Mouse (Mus musculus): Measurements from ENCODE around the gene Zfp119b.

Gene Zfp119b

DNA sequence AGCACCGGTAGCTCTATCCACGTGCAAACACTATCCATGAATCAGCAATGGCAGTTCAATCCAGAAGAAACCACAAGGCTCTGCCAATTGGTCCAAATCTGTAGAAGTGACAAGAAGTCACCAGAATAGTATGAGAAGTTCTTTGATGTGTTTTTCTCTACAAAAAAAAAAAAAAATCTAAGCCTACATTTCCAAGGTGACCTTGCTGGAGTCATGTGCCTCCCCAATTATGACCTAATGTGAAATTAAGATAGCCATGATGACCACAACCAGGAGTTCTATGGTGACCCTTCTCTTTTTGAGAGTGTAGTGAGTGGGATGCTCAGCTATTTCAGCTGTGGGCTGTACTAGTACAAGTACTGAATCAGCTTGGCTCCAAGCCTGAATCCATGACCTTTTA is at the start of gene Zfp119b:
Gene Zfp119b, minus strand, starts transcription at position 101 of the 400 bp plus-strand sequence.
- no peak for DNase-seq (ENCODE audit: low read depth, low spot score)

DNA sequence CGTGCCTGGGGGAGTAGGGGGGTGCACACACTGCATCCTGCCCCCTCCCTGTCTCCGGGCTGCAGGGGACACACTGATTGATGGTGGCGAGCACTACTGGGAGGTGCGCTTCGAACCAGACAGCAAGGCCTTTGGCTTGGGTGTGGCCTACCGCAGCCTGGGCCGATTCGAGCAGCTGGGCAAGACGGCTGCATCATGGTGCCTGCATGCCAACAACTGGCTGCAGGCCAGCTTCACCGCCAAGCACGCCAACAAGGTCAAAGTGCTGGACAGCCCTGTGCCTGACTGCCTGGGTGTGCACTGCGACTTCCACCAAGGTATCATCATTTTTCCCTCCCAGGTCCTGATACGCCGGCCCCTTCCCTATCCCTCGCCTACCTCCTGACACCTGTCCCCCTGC is 46.7 kb upstream of the Zfp119b start:
- no peak for DNase-seq (ENCODE audit: low read depth, low spot score)

DNA sequence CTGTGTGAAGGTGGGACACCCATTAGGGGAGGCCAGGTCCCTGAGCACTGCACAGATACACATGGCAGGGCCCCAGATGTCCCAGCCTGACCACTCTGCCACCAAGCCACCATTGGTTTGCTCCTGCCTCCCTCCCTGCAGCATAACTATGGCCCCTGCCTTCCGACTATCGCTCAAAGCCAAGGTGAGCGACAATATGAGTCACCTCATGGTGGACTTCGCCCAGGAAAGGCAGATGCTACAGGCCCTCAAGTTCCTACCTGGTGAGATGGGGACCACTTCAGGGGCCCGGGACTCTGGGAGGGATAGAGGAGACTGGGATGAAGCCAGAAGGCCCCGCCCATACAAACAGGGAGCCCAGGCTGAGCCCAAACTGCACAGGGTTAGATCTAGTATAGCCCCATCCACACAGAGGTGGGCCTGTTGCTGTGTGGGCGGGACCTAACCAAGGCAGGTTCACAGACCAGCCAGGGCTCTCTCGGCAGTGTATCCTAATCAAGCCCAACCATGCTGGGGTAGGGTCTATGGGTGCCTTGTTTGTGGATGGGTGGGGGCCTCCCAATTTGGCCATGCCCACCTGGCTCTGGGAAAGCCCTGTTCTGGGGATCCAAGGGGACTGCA is 41.1 kb upstream of the Zfp119b start:
- peak; percentile 41 for DNase-seq (ENCODE audit: low read depth, low spot score)

DNA sequence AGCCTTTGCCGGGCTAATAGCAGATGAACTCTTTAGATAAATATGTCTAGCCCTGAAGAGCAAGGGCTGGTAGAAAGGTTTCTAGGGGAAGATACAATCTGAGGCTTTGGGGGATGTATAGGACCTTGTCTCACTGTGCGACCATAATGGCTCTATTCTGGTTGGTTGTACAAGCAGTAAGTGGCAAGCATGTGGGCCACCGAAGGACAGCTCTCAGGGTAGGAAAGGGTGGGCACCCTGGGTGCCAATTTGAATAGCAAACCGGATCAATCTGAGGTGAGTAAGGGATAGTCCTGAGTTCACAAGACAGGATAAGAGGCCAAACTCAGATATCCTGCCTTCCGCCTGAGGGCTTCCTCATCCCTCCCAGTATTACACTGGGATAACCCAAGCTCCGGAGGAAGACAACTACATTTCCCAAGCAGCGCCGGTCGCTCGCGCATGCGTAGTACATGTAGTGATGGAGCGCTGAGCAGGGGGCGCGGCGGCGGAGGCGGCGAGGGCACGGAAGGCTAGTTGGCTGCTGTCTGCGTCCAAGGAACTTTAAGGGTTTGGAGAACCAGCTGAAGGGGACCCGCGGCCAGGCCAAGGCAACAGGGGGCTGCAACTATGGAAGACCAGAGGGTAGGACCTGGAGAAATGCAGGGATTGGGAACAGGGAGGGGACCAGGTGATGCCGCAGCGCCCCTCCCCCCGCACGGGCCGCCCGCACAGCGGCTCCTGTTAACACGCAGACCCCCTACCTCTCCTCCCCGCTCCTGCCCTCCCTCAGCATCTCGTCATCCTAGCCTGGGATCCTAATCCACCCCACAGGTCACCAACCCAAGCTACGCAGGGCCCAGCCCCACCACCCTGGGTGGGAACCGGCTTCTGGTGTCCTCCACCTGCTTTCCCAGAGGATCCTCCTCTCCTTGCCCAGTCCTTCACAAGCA is 37.0 kb upstream of the Zfp119b start, which contains the start of gene Fsd1:
Gene Fsd1, plus strand, starts transcription at position 480 of the 932 bp plus-strand sequence.
- peak; percentile 81 for DNase-seq (ENCODE audit: low read depth, low spot score)

DNA sequence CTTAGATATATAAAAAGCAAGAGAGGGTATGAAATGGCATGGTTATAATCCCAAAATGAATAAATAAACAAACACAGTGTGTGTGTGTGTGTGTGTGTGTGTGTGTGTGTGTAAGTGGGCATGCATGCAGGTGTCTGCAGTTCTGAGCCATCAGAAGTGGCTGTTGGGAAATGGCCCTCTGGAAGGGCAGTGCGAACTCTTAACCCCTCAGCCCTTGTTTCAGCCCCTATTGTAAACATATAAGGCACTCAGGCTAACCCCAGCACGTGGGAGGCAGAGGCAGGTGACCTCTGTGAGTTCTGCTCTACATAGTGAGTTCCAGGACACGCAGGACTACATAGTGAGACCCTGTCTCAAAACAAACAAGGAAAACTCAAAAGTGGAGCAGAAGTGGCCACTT is 28.0 kb upstream of the Zfp119b start:
- no peak for DNase-seq (ENCODE audit: low read depth, low spot score)

DNA sequence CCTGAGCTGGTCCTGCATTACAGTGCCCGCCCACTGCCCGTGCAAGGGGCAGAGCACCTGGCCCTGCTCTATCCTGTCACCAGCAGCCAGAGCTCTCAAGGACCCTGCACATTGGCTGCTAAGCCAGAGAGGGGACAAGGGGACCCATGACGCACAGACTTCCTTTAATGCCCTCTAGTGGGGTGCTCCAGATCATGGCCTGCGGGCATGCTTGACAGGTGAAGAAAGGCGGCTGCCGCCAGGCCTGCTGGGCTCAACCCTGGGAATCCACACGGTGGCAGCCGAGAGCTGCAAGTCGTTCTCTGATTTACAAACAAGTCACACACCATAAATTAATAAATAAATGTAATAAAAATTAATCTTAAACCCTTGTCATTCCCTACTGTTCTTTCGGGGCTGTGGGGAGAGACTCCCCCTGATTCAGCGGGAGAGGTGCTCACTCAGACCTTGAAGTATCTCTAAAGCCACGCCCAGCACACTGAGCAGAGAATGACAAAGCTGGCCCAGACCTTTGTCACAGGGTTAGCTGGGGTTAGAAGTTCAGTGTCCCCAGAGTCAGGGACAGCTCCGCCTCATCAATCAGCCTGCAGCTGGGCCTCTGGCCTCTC is 27.1 kb upstream of the Zfp119b start:
- peak; percentile 83 for DNase-seq (ENCODE audit: low read depth, low spot score)

DNA sequence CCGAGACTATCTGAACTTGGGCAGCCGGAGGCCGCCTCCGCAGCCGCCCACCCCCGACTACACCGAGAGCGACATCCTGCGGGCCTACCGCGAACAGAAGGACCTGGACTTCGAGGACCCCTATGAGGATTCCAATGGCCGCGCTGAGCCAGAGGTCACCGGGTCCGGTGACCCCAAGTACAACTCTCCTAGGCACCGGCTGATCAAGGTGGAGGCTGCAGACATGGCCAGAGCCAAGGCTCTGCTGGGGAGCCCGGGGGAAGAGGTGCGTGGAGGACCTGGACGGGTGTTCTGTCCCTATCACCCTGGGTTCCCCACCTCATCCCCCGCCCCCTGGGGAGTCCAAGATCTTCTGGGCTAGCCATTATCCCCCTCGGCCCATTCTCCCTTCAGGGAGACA is 22.2 kb upstream of the Zfp119b start:
- no peak for DNase-seq (ENCODE audit: low read depth, low spot score)

DNA sequence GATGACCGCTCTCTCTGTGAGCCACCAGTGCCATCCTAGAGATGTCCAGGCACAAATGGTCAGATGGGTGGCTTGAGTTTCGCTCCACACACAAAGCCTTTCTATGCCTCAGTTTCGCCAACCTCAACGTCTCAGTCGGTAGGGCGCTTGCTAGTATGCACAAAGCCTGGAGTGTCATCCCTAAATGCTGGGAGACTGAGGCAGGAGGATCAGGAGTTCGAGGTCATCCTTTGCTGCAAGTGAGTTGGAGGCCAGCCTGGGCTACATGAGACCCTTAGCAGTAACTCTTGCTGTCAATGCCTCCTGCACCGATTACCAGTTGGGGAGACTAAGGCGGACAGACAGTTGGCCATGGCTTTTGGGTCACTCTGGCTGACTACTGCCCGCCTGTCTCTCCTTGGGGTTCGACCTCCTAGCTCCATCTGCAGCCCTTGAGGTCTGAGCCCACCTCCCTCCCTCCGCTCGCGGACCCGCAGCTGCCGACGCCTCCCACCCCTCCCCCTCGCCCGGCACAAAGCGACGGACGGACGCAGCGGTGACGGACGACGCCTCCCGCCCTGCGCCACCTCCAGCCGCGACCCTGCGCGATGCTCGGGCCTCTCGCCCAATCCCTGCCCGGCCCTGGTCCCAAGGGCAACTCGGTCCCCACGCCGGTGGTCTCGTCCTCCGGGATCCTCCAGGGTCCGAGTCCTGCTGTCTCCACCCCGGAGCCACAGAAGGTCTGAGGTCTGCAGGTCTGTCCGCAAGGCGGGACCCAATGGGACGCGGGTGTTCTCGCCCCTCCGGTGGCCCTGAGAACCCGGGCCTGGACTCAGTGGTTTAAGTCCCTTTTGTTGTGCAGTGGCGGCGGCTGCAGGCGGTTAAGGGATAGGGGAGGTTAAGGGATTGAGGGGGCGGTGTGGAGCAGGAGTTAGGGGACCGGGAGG is 20.9 kb upstream of the Zfp119b start, which contains the start of gene Shd:
Gene Shd, plus strand, starts transcription at position 502 of the 926 bp plus-strand sequence.
- no peak for DNase-seq (ENCODE audit: low read depth, low spot score)

DNA sequence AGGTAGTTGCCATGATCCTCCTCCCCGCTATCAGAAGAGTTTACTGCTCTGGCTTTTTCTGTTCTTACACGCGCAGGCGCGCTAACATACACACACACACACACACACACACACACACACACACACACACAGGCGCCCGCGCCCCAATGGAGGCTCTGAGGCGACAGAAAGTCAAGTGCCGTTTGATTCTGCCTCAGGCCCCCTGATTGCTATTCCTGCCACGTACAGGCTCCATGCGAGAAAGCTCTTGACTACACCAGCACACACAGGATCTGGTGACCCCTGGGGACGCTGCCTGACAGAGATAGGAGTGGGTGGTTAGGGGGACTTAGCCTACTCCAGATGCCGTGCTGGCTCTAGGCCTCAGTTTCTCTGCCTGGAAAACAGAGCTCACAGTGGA is 20.3 kb upstream of the Zfp119b start:
- no peak for DNase-seq (ENCODE audit: low read depth, low spot score)

DNA sequence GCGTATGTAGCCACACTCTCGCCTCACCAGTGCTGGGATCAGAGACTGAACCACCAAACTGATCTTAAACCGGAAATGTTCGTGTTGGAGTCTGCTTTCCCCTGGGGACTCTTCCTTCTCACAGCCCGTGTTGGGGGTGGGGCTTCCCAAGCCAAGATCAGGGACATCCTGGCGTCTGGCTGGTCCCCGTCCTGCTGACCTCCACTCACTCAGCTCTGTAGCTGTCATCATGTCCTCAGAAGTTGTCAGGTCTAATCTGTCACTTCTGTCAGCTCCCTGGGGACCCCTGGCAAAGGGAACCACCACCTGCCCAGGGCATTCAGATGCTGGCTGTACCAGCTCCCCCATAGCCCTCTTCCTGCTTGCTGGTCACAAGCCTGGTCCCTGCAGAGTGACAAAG is 18.9 kb upstream of the Zfp119b start:
- DNase-seq (ENCODE audit: low read depth, low spot score): no peak

DNA sequence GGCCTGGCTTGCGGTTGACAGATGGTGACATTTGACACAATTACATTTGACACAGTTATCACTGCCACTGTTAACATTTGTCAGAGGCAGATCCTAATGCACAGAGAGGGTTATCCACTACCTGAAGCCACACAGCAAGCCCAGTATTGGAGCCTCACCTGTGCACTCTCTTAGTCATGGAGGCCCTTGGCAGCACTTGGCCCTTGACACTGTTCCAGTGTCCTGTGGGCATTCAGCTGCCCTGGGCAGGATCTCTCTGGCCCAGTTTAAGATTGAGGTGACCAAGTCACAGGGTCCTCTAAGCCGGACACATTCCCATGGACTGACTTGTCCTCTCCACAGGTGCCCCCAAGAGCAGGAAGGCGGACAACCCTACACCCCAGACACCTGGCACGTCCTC is 17.9 kb upstream of the Zfp119b start:
- DNase-seq (ENCODE audit: low read depth, low spot score): no peak

DNA sequence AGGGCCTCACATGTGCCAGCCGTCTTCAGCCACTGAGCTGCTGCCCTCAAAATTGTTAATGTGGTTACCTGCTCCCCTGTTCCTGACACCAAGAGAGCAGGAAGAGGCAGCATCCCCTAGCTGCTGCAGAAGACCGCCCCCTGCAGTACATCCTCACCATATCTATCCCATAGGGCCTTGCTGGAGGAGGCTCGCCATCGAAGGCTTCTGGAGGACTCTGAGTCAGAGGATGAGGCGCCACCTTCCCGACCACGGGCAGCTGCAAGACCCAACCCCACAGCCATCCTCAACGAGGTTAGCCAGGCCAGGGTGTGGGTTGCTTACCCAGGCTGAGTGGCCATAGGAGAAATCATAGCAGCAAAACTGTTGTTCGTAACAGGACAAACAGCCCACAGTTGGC is 15.7 kb upstream of the Zfp119b start:
- no peak for DNase-seq (ENCODE audit: low read depth, low spot score)

DNA sequence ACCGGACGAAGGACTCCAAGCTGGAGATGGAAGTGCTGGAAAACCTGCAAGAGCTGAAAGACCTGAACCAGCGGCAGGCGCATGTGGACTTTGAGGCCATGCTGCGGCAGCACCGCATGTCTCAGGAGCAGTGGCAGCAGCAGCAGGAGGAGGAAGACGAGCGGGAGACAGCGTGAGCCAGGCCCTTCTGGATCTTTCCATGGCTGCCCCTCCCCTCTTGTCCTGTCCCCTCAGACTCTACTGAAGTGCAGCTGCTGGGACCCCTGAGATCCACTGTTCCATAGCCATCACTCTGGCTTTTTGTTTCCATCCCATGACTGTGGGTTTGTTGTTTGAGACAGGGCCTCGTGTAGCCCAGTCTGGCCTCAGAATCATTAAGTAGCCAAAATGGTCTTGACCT is 15.2 kb upstream of the Zfp119b start:
- no peak for DNase-seq (ENCODE audit: low read depth, low spot score)

DNA sequence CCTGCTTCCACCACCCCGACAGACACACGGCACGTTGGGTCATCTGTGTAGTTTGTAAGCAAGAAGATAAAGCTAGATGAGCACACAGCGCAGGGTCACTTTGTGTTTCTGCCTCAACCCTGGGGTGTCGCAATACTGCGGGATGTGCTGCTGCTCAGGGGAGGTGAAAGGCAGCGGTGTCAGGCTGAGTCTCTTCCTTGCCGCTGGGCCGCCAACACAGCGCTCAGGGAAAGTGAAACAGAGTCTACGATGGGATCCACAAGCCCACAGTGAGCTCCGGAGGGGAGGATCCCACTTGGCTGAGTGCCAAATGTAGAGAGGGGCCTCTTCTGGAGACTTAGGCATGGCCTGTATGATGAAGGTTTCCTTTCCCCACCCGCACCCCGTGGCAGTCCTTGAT is 13.9 kb upstream of the Zfp119b start:
- no peak for DNase-seq (ENCODE audit: low read depth, low spot score)

DNA sequence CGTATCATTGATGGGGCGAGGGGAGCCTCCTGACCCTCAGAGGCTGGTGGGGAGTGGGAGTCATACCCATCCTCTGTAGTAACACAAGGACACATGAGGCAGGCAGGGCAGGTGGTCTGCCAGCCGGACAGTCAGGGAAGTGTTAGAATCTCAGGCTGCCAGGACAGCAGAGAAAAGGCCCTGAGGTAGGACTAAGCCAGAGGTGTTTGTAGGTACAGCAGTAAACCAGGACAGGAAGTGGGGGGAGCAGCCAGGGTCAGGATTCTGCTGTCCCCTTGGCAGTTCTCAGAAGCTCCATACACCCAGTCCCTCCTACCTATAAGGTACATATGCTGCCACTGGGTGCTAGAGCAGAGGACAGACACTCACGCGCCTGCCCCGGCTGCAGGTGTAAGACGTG is 12.3 kb upstream of the Zfp119b start:
- no peak for DNase-seq (ENCODE audit: low read depth, low spot score)

DNA sequence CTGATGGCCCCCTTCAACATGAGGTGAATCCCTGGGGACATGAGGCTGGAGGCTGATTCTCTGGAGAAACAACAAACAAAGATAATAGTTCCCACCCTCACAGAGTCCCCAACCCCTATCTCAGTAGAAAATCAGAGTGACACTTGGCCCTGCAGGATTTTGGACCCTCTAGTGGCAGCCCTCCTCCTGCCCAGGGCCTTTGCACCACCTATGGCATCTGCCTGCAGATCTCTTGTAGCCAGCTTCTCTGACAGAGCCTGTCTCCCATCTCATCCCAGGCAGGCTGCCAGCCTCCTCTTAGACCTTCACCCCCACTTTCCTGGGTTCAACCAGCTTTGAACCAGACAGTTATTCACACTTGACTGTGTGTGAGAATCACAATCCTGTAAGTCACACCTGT is 11.5 kb upstream of the Zfp119b start:
- DNase-seq (ENCODE audit: low read depth, low spot score): no peak

DNA sequence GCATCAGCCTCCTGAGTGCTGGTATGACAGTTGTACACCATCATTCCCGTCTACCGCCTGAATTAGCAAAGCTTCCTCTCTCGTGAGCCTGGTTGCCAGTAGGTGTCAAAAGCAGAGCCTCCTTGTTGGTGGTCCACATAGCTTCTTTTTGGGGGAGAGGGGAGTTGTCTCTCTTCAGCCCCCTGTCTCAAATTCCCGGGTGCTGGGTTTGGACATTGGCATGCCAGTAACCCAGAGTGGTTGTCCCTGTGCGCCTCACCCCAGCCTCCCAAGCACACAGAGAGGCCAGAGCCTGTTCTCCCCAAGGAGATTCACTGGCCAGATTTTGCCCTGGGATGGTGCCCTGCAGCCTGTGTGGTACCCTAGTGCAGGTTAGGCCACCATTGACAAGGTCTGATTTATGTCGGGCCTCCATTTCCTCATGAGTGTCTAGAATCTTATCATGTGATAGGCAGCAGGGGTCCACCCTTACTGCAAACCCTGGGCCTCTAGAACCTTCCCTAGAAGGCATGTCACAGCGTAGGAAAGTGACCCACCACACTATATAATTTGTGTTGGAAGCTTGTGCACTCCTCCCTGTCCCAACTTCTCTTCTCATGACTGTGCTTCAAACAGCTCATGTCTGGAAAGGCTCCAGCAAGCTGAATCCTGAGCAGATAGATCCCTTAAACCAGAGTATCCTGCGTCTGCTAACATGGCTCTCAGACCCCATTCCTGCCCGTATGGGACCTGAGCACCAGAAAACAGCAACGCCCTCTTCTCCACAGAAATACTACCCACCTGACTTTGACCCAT is 10.8 kb upstream of the Zfp119b start:
- DNase-seq (ENCODE audit: low read depth, low spot score): no peak

DNA sequence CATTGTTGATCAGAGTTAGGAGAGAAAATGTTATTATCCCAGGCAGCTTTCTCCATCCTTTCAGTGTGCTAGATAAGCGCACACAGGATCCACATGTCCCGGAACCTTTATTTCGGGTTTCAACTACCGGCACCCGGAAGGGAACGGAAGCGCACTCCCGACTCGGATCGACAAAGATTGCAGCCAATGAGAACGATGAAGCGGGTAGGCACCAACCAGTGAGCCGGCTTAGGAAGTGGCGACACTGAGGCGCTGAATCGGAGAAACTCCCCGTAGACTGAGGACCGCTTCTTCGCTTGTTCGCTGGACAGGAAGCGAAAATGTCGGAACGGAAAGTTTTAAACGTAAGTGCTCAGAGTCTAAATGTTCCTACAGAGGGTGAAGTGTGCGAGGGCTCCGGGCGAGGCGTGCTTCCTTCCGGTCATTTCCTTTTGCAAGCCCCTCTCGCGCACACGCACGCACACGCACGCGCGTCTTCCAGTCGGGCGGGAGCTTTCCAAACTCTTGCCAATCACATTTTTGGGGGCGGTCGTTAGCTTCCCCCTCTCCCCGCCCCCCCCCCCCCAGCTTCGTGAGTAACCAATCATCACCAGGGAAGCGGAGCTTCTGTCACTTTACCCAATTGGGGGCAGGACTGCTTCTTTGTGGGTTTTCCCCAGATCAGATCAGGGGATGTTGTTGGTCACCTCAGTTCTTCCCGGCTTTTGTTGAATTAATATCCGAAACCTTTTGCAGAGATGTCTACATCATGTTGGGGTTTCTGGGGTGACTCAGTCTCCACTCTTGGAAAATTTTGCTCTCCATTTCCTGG is 9.8 kb upstream of the Zfp119b start, which contains the start of gene Yju2:
Gene Yju2, plus strand, starts transcription at position 182 of the 811 bp plus-strand sequence.
- DNase-seq (ENCODE audit: low read depth, low spot score): peak; percentile 98

DNA sequence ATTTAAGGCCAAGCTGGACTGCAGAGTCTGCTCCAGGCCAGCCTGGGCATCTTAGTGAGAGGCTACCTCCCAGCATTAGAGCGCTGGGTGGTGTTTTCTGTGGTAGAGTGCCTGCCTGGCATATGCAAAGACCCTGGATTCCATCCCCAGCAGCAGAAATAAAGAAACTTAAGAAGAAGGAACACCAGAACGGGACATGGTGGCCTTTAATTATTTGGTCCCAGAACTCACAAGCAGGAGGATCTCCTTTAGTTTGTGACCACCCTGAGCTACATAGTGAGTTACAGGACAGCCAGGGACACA is 9.2 kb upstream of the Zfp119b start:
- DNase-seq (ENCODE audit: low read depth, low spot score): peak; percentile 39
